In genomic region chr1:23602710-23603291, GRCm38 (mm10) we compare ENCODE assay signal across 26 mouse cellular contexts.
"Had no signal": no experiment of that assay in that cellular context is flagged by ENCODE, and none has a peak within 500 bp of the region (broad histone marks: within the 10 kb centered on the region; RNA-seq: fewer than 3 reads in every experiment).

No protein-coding gene starts in this region.

- ATAC-seq: hindbrain, embryonic 16.5 days; inflammation-experienced regulatory T-cells, adult 6 months; intestine, embryonic 15.5 days; intestine, postnatal 0 days had no signal

- H3K9me3 ChIP-seq: heart, embryonic 10.5 days; hindbrain, embryonic 10.5 days; hindbrain, embryonic 12.5 days; intestine, embryonic 15.5 days; limb, embryonic 10.5 days; limb, embryonic 12.5 days; liver, embryonic 13.5 days; liver, embryonic 15.5 days had no signal

- DNase-seq: gastrocnemius, adult 2 months; gastrocnemius, postnatal 10 days; gastrocnemius, postnatal 25 days; heart, adult 18-20 months; heart, postnatal 10 days; heart, postnatal 4 days; kidney, adult 8-10 months; kidney, postnatal 10 days; kidney, postnatal 4 days; liver; liver, embryonic 13.5 days had no signal

- H3K36me3 ChIP-seq: heart, embryonic 10.5 days; heart, embryonic 12.5 days; hindbrain, embryonic 10.5 days; hindbrain, embryonic 12.5 days; intestine, embryonic 15.5 days; limb, embryonic 10.5 days; limb, embryonic 12.5 days; liver, embryonic 13.5 days; liver, embryonic 15.5 days had no signal

- H3K4me3 ChIP-seq: gastrocnemius, adult 2 months; heart, embryonic 10.5 days; heart, embryonic 12.5 days; hindbrain, embryonic 10.5 days; hindbrain, embryonic 12.5 days; intestine, embryonic 15.5 days; layer of hippocampus, adult 2 months; left cerebral cortex, adult 2 months; limb, embryonic 10.5 days; limb, embryonic 12.5 days; liver, embryonic 13.5 days; liver, embryonic 15.5 days had no signal

- H3K9ac ChIP-seq: heart, embryonic 12.5 days; hindbrain, embryonic 12.5 days; hindbrain, embryonic 14.5 days; intestine, embryonic 15.5 days; limb, embryonic 12.5 days; liver, embryonic 13.5 days; liver, embryonic 15.5 days had no signal

- H3K27me3 ChIP-seq: heart, embryonic 12.5 days; hindbrain, embryonic 12.5 days; intestine, embryonic 15.5 days; limb, embryonic 12.5 days; liver, embryonic 13.5 days; liver, embryonic 15.5 days had no signal

- H3K4me1 ChIP-seq: heart, embryonic 10.5 days; heart, embryonic 12.5 days; hindbrain, embryonic 10.5 days; hindbrain, embryonic 12.5 days; intestine, embryonic 15.5 days; limb, embryonic 10.5 days; limb, embryonic 12.5 days; liver, embryonic 13.5 days; liver, embryonic 15.5 days had no signal

- H3K27ac ChIP-seq: gastrocnemius, adult 2 months; heart, embryonic 10.5 days; hindbrain, embryonic 10.5 days; hindbrain, embryonic 12.5 days; hindbrain, embryonic 14.5 days; intestine, embryonic 15.5 days; layer of hippocampus, adult 2 months; left cerebral cortex, adult 2 months; limb, embryonic 10.5 days; limb, embryonic 12.5 days; liver, embryonic 13.5 days; liver, embryonic 15.5 days had no signal

- H3K4me2 ChIP-seq: heart, embryonic 12.5 days; hindbrain, embryonic 12.5 days; hindbrain, embryonic 14.5 days; intestine, embryonic 15.5 days; limb, embryonic 12.5 days; liver, embryonic 11.5 days; liver, embryonic 13.5 days; liver, embryonic 15.5 days had no signal
